Mouse (Mus musculus) kidney, adult 9 months (tissue): Measurements from ENCODE around the gene Ttll5.

ENCODE experiments used
- DNase-seq: peaks from one replicate; pipeline ENCODE4 v3.0.0; 2022

The Ttll5 gene

DNA sequence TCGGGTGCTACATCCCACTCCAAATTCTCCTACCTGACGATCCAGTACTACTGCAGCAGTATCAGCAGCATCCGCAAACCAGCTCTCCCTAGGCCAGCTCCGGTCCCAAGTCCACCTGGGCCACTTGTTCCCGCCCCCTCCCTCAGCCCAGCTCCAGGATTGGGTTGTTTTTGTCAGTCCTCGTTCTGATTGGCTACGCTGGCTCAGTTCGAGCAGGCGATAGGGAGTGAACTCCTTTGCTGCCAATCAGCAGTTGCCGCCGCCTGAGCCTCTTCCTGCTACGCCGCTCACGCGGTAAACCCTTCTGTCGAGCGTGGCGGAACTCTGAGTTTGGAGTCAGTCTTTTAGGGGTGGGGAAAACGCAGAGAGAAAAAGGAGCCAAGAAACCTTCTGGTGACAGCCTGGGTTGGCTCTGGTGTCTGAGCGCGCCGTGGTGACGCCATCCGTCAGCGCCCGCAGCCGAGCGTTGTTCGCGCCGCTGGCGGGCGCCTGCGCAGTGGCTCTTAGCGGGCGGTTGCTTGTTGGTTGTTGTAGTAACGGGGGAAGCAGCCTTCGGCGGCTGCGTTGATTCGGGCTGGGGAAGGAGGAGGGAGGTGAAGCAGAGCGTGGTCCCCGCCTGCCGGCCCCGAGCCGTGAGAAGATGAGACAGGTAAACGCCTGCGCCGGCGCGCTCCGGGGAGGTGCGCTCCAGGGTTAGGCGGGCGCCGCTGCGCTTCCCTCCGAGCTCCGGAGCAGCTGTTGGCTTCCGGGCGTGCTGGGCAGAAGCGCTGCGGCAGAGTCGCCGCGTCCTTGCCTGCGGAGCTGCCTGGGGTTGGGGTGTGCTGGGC, at the start of gene Ttll5, which contains the start of gene Erg28:
Ttll5 (plus strand) TSS at position 222 of the 827 bp plus-strand sequence.
Erg28 (minus strand) TSS at position 113 of the 827 bp plus-strand sequence.
- DNase-seq: peak; percentile 96

DNA sequence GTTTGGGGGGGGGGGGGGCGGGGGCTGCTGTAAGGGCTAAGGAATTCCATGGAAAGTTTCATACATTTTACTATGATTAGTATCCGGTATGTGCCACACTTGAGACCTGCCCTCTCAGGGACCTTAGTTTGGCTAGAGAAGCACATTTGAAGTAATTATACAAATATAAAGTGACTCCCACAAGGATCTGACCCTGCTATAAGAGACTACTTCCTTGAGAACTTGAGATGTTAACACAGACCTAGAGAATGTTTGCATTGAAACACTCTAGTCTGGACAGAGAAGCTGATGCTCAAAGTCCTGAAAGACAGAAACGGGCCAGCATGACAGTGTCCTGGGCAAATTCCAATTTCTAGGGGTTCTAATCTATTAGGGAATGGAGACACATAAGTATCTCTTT, 45.5 kb upstream of the Ttll5 start:
- no peak for DNase-seq

- no peak for DNase-seq
Measured at GRCm38 (mm10) chr12:85779707-85780106, 44.8 kb upstream of the Ttll5 start.

GRCm38 (mm10) chr12:85781606-85782005, 42.9 kb upstream of the Ttll5 start:
- DNase-seq: no peak

DNA sequence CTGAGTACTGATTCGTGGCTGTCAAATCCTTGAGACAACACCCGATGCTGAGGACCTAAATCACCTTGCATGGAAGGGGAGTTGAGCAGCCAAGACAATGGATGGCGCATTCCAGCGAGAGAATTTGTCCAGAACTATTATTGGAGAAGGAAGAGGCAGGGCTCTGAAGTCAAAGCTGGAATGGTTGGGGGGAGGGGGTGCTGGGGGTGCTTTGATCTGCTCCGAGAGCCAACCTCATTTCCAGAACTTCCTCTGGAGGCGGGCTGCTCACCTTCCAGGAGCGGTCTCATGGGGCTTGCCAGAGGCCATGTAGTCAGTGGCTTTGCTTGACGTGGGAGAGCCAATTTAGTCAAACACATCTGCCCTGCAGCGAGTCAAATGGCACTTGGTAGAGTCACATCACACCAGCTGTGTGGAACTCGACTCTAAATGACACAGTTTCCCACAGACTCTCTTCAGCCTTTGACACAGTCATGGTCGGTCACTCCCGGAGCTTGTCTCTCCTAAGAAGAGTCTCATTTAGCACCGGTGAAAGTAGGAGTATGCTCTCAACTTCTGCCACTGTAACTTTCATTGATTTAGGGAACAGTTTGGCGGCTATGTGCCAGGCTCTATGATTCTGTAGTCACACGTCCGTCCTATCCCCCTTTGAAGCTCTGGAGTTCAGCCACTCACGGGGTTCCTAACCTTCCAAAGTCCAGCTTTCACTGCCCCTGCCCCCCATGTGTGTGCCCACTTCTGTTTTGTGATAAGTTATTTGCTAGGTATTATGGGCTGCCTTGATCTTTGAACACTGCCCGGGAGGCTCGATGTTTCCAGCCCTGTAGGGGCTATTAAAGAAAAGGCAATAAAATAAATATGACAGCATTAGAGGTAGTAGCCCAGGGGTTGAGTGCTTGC, 39.3 kb upstream of the Ttll5 start:
- peak; percentile 60 for DNase-seq

DNA sequence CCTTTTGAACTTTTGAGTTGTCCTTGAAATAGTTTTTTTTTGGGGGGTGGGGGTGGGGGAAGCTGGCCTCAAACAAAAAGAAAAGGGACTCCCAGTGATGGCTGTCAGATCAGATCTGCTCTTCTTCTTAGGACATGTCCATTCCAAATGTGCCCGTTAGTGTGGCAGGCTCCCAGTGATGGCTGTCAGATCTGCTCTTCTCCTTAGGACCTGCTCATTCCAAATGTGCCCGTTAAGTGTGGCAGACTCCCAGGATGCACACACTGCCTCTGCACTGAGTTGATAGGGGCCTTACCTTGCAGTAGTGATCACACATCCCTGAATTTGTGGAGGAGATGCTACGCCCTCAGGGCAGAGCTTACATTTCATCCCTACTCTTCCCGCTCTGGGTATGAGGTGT, 32.3 kb upstream of the Ttll5 start:
- DNase-seq: no peak

GRCm38 (mm10) chr12:85792821-85793346, 31.6 kb upstream of the Ttll5 start:
- peak; percentile 20 for DNase-seq

DNA sequence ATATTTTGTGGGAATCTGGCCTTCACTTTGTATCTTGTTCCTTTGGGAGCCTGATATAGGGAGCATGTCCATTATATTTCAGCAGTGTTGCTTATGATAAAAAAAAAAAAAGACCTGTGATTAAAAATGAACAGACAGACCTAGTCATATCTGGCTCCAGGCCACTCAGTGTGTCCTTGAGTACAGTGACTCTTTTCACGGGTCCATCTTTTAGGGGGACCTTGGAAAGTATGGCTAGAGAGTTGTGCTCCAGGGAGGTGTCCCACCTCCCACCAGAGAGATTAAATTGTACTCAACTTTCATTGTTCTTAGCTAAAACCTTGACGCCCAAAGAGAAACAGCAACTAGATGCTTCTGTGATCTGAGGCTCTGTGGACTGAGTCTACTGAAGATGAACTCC, 30.4 kb upstream of the Ttll5 start:
- no peak for DNase-seq

DNA sequence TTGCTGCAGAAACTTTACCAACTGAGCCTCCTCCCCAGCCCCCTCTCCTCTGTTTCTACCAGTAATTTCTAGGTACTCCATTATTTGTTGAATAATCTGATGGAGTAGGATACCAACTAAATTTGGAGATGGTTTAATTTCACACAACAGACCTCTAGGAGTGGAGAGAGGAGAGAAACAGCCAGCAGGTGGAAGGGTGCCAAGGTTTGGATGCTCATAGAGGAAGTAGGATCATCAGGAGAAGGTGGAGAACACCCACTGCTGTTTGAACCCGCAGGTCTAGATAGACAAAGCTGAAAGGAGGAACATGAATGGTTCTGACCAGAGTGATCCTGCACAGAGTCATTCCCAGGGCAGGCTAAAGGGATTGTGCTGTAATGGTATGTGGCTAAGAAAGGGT, 28.9 kb upstream of the Ttll5 start:
- no peak for DNase-seq

DNA sequence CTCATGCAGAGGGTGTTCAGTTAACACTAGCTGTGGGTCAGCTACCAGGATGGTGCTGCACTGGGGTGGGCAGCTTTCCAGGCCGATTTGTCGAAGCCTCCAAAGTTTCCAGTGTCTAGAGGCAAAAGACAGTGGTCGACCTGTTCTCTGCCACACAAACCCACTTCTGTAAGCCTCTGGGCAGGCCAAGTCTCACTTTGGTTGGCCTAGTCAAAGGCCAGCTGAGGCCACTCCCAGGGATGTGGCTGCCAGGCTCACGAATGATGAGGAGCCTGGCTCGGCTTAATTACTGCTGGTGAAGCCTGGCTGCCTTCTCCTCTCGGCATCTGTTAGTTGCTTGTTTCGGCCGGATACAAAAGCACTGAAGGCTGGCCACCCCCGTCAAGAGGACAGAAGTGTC, 24.4 kb upstream of the Ttll5 start:
- no peak for DNase-seq

- no peak for DNase-seq
Measured at GRCm38 (mm10) chr12:85809726-85810125, 14.7 kb upstream of the Ttll5 start.

GRCm38 (mm10) chr12:85810959-85811358, 13.5 kb upstream of the Ttll5 start:
- no peak for DNase-seq

DNA sequence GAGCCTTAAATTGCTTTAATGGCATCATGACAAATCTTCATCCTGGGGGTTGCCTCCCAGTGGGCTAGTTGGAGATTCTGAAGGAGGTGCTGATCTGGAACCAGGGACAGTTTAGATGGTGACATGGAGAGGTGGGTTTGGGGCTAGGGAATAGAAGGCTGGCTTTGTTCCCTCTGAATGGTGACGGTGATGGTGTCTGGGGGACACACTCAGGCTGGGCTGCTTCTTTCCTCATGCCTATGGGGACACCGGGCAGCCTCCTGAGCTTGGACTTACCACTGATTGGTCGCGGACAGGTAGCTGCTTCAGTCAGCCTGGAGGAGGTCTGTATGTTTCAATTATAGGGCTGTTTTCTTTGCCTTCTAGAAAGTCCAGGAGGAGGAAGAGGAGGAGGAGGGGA, 12.8 kb upstream of the Ttll5 start:
- no peak for DNase-seq

- DNase-seq: peak; percentile 67
Measured at GRCm38 (mm10) chr12:85813599-85813998, 10.9 kb upstream of the Ttll5 start.

DNA sequence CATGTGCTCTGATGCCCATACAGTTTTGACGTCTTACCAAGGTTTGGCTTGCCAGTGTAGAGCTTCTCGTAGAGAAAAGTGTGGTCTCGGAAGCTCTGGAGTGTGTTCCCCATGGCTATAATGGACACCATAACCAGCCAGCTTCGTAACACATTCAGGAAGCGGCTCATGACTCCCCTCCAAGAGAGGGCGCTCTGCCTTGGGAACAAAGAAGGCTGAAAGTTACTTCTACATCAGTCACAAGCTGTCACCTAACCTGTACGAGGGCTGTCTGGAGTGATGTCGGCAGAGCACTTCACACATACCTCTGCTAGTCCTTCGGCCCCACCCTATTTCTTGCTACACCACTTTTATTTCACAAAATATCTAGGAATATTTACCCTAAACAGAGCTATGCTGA, 2.4 kb upstream of the Ttll5 start:
- DNase-seq: no peak

DNA sequence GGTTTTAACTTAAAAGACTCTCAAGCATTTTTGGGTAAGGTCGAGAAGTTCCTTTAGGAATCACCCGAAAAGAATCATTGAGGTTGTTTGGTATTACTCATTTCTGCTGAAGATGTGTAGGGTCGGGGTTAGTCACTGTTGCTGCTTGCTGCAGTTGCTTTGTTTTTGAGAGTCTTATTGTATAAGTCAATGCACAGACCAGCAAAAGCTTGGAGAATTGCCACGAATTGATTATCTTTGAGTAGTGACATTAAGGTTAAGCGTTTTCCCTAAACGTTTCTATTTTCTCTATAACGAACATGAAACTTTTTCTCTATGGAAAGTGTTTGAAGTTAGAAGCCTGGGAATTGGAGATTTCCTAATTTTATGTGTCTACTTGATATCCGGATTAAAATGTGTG, 902 bp downstream of the Ttll5 start:
- no peak for DNase-seq

- DNase-seq: no peak
Measured at GRCm38 (mm10) chr12:85825822-85826221, 1.4 kb downstream of the Ttll5 start.

- DNase-seq: no peak
Measured at GRCm38 (mm10) chr12:85828856-85829255, 4.4 kb downstream of the Ttll5 start.

- DNase-seq: no peak
Measured at GRCm38 (mm10) chr12:85829866-85830265, 5.4 kb downstream of the Ttll5 start.

GRCm38 (mm10) chr12:85830691-85831090, 6.2 kb downstream of the Ttll5 start:
- no peak for DNase-seq

DNA sequence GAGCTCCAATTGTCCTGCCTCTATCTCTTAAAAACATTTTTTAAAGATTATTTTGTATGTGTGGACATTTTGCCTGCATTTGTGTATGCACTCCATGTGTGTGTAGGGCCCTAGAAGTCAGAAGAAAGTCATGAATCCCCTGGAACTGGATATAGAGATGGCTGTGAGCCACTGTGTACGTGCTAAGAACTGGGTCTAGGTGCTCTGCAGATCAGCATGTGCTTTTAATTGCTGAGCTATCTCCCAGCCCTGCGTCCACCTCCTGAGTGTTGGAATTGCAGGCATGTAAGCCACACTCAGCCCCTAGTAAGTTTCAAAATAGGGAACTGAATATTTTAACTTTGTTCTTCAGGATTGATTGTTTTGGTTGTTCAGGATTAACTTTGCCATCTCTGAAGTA, 10.1 kb downstream of the Ttll5 start:
- DNase-seq: no peak

DNA sequence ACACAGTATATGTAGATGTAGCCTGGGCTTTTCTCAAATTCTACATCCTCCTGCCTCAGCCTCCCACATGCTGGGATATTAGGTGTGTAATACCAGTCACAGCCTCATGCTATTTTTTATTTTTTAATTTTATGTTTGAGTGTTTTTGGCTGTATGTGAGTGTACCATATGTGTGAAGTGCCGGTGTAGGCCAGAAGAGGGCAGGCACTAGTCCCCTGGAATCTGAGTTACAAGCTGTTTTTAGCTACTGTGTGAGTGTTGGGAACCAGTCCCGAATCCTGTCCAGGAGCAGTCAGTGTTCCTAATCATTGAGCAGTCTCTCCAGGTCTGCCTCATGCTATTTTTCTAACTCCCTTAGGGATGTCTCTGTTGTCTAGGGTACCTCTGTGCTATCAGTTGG, 13.3 kb downstream of the Ttll5 start:
- no peak for DNase-seq

DNA sequence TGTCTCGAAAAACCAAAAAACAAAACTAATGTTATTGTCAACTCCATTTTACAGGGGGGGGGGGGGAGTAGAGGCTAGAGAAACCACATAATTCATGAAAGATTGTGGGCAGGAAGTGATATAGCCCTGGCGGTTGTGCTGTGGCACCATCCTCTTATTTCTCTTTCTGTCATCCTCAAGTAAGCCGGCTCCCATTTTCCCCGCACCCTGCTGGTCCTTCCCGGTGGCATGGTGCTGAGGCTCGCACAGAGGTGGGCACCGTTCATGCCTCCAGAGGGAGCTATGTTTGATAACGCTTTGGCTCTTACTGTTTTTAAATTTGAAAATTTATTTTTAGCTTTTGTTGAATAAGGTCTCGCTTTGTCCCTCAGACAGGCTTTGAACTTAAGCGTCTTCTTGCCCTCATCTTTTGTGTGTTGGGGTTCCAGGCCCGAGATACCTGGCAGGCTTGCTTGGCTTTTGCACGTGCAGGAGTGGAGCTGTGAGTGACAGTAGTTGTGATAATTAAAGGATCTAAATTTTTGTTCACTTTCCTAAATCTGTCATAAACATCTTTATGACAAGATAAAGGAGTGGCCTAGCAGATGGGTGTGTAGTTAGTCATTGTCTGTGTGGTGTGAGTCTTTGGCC, 15.0 kb downstream of the Ttll5 start:
- no peak for DNase-seq
